Mouse (Mus musculus) hindbrain, embryonic 14.5 days (tissue): ENCODE data around the gene Pate2. TPM values are rescaled to one million over a fixed set of nuclear protein-coding genes. Genes with fewer than 3 reads are reported as not detected.

Source experiments
- ATAC-seq: fragments of 200-750 bp; cut with Nextera tagmentation; 2 replicates; pipeline ENCODE4 v1.8.0; 2017; ENCODE audit warnings: moderate number of reproducible peaks, mild to moderate bottlenecking, moderate TSS enrichment, moderate library complexity; ENCODE audit not compliant: low FRiP score
- DNase-seq: peaks from one replicate; pipeline ENCODE4 v3.0.0-alpha.2; 2015; ENCODE audit warnings: low spot score
- H3K27ac ChIP-seq: fragments of 300-500 bp; sonication (generic); 2 replicates; pipeline ENCODE4 v1.5.1; 2014; ENCODE audit warnings: mild to moderate bottlenecking, moderate library complexity
- H3K27me3 ChIP-seq: fragments of 300-500 bp; sonication (generic); 2 replicates; pipeline ENCODE4 v1.6.1; 2014; ENCODE audit warnings: mild to moderate bottlenecking, low read length, mixed read lengths; ENCODE audit not compliant: control insufficient read depth, insufficient read depth
- H3K36me3 ChIP-seq: fragments of 300-500 bp; sonication (generic); replicated peaks from 2 replicates; pipeline ENCODE4 v1.6.1; 2014; ENCODE audit not compliant: control insufficient read depth, insufficient read depth
- H3K4me1 ChIP-seq: fragments of 300-500 bp; sonication (generic); replicated peaks from 2 replicates; pipeline ENCODE4 v1.6.1; 2014; ENCODE audit warnings: antibody characterized with exemption, low read length, mixed read lengths; ENCODE audit not compliant: control insufficient read depth, insufficient read depth
- H3K4me2 ChIP-seq: fragments of 300-500 bp; sonication (generic); replicated peaks from 2 replicates; pipeline ENCODE4 v1.6.1; 2014; ENCODE audit warnings: mild to moderate bottlenecking, moderate library complexity
- H3K4me3 ChIP-seq: fragments of 300-500 bp; sonication (generic); replicated peaks from 2 replicates; pipeline ENCODE4 v1.5.1; 2014; ENCODE audit warnings: mild to moderate bottlenecking, low read length
- H3K9ac ChIP-seq: fragments of 300-500 bp; sonication (generic); 2 replicates; pipeline ENCODE4 v1.6.1; 2014
- H3K9me3 ChIP-seq: fragments of 300-500 bp; sonication (generic); 2 replicates; pipeline ENCODE4 v1.6.1; 2016; ENCODE audit warnings: low read length; ENCODE audit not compliant: control insufficient read depth
- WGBS: fragments of 180-500 bp; shearing (Covaris S2); extraction: QIAGEN DNeasy Blood & Tissue Kit; methylation state at CpG from one replicate; pipeline ENCODE4 v1.1.7; 2014; 5-methylcytosine and 5-hydroxymethylcytosine counted together
- polyA plus RNA-seq: library from polyadenylated mRNA; unstranded; fragments of >200 nt; fragmentation: Nextera tagmentation; extraction: Ambion mirVana; gene quantifications from 2 replicates; pipeline ENCODE4 v1.2.1, GENCODE M21; 2014

Gene Pate2
- polyA plus RNA-seq, 1 experiment from 2014 or later: 0.47 TPM

GRCm38 (mm10) chr9:35545704-35546103 is 24.4 kb upstream of the Pate2 start:
- H3K36me3 ChIP-seq: peaks cover 63% of the 10 kb centered on the region
- DNase-seq: no peak
- H3K4me3 ChIP-seq: no peak overlapping the region
- H3K27me3 ChIP-seq: no peaks in the 10 kb centered on the region
- no peak for ATAC-seq
- 79% methylated on average over 12 of the region's 12 CpGs for WGBS
- no peak overlapping the region for H3K9ac ChIP-seq
- no peaks in the 10 kb centered on the region for H3K4me1 ChIP-seq
- H3K27ac ChIP-seq: no peak overlapping the region
- no peaks in the 10 kb centered on the region for H3K9me3 ChIP-seq
- H3K4me2 ChIP-seq: no peak overlapping the region

GRCm38 (mm10) chr9:35546745-35547144 is 23.3 kb upstream of the Pate2 start:
- WGBS: 82% methylated on average over 9 of the region's 9 CpGs
- Histone ChIP-seq H3K4me2 (no peak overlapping the region), H3K4me1 (no peaks in the 10 kb centered on the region)

GRCm38 (mm10) chr9:35548455-35548854 is 21.6 kb upstream of the Pate2 start:
- no peaks in the 10 kb centered on the region for H3K9me3 ChIP-seq
- no peaks in the 10 kb centered on the region for H3K4me1 ChIP-seq
- no peak overlapping the region for H3K4me3 ChIP-seq
- ATAC-seq (no peak), DNase-seq (no peak)
- no peak overlapping the region for H3K9ac ChIP-seq
- 76% methylated on average over 9 of the region's 9 CpGs for WGBS
- H3K4me2 ChIP-seq: no peak overlapping the region
- H3K27me3 ChIP-seq: no peaks in the 10 kb centered on the region
- H3K36me3 ChIP-seq: peaks cover 59% of the 10 kb centered on the region
- H3K27ac ChIP-seq: no peak overlapping the region

More at GRCm38 (mm10) chr9:35546745-35547144, 23.3 kb upstream of the Pate2 start:
- DNase-seq (no peak), ATAC-seq (no peak)
- H3K27ac ChIP-seq: no peak overlapping the region
- no peak overlapping the region for H3K4me3 ChIP-seq
- H3K36me3 ChIP-seq: peaks cover 59% of the 10 kb centered on the region
- no peaks in the 10 kb centered on the region for H3K27me3 ChIP-seq
- no peak overlapping the region for H3K9ac ChIP-seq
- no peaks in the 10 kb centered on the region for H3K9me3 ChIP-seq

GRCm38 (mm10) chr9:35556494-35557102 is 13.5 kb upstream of the Pate2 start:
- Histone ChIP-seq H3K4me1 (peaks cover 16% of the 10 kb centered on the region), H3K36me3 (peaks cover 16% of the 10 kb centered on the region), H3K9ac (no peak overlapping the region), H3K9me3 (no peaks in the 10 kb centered on the region), H3K4me2 (no peak overlapping the region), H3K27me3 (no peaks in the 10 kb centered on the region), H3K27ac (no peak overlapping the region), H3K4me3 (no peak overlapping the region)
- ATAC-seq: no peak
- 79% methylated on average over 12 of the region's 12 CpGs for WGBS
- no peak for DNase-seq

- WGBS: under 1% methylated on average over 59 of the region's 59 CpGs
- DNase-seq: peak; percentile 75
- H3K9ac ChIP-seq: peak within 1 kb of the TSS; percentile 75
- H3K4me3 ChIP-seq: peak within 1 kb of the TSS; percentile 55
- ATAC-seq: peak; percentile 87
- no peaks in the 10 kb centered on the region for H3K9me3 ChIP-seq
- peaks cover 16% of the 10 kb centered on the region for H3K4me1 ChIP-seq
- H3K27ac ChIP-seq: peak within 1 kb of the TSS; percentile 87
- peak within 1 kb of the TSS; percentile 93 for H3K4me2 ChIP-seq
- no peaks in the 10 kb centered on the region for H3K27me3 ChIP-seq
- H3K36me3 ChIP-seq: peaks cover 13% of the 10 kb centered on the region
These were observed 11.7 kb upstream of the Pate2 start, which contains the start of the genes Ddx25 and Pus3 for GRCm38 (mm10) chr9:35558257-35559008. Gene Ddx25 (minus strand): TSS chr9:35558528. Gene Pus3 (plus strand): TSS chr9:35558595.

GRCm38 (mm10) chr9:35559009-35559890 is 10.8 kb upstream of the Pate2 start:
- peak; percentile 95 for DNase-seq
- H3K9me3 ChIP-seq: no peaks in the 10 kb centered on the region
- H3K36me3 ChIP-seq: peaks cover 17% of the 10 kb centered on the region
- no peaks in the 10 kb centered on the region for H3K27me3 ChIP-seq
- peak overlapping the region; percentile 75 for H3K9ac ChIP-seq
- H3K4me1 ChIP-seq: peaks cover 16% of the 10 kb centered on the region
- H3K4me2 ChIP-seq: peak overlapping the region; percentile 93
- peak overlapping the region; percentile 87 for H3K27ac ChIP-seq
- H3K4me3 ChIP-seq: peak overlapping the region; percentile 55
- ATAC-seq: peak; percentile 88
- 2% methylated on average over 31 of the region's 31 CpGs for WGBS

GRCm38 (mm10) chr9:35561076-35561475 is 9.0 kb upstream of the Pate2 start:
- Histone ChIP-seq H3K9me3 (no peaks in the 10 kb centered on the region), H3K27ac (no peak overlapping the region), H3K9ac (no peak overlapping the region), H3K36me3 (peaks cover 35% of the 10 kb centered on the region), H3K4me1 (peaks cover 16% of the 10 kb centered on the region), H3K4me2 (no peak overlapping the region), H3K27me3 (no peaks in the 10 kb centered on the region), H3K4me3 (no peak overlapping the region)
- ATAC-seq: no peak
- DNase-seq: no peak
- 96% methylated on average over 11 of the region's 11 CpGs for WGBS

- Histone ChIP-seq H3K4me2 (no peak overlapping the region), H3K9ac (no peak overlapping the region), H3K9me3 (no peaks in the 10 kb centered on the region), H3K27me3 (no peaks in the 10 kb centered on the region), H3K36me3 (peaks cover 40% of the 10 kb centered on the region), H3K27ac (no peak overlapping the region), H3K4me1 (peaks cover 16% of the 10 kb centered on the region), H3K4me3 (no peak overlapping the region)
- DNase-seq (no peak), ATAC-seq (no peak)
- 91% methylated on average over 6 of the region's 6 CpGs for WGBS
These were observed 8.5 kb upstream of the Pate2 start for GRCm38 (mm10) chr9:35561583-35561982.
